In the genomic region with DNA sequence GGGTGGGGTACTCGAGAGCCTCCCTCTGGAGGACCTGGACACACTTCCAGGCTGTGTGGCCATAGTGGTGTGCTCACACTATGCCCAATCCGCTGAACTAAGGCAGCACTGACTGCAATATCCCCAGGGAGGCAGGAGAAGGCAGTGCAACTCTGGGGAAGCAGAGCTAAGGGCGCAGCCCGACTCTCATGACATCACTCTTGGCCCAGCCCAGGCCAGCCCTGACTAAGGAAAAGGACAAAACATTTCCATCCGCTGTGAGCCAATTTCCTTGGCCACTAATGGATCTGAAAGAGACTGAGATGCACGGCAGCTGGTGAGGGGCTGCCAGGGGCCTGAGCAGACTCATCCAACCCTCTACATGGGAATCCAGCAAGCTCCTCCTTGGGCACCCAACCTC, we compare ENCODE assay signal across 8 mouse cellular contexts. TPM values are rescaled to one million over a fixed set of nuclear protein-coding genes. Genes with fewer than 3 reads are reported as not detected.
DNase-seq lines count a peak whose midpoint lies in the region; ATAC-seq and TF ChIP-seq lines count a peak whose summit lies in the region.

No protein-coding gene starts in this region.

- 76% methylated on average over 6 of the region's 6 CpGs for WGBS in kidney, embryonic 14.5 days
- 60% methylated on average over 6 of the region's 6 CpGs for WGBS in heart, embryonic 15.5 days
- WGBS in lung, embryonic 14.5 days = 66% methylated on average over 6 of the region's 6 CpGs
- WGBS in hindbrain, embryonic 14.5 days = 89% methylated on average over 6 of the region's 6 CpGs

- no peaks in the 10 kb centered on the region for H3K27me3 ChIP-seq in kidney, embryonic 14.5 days (ENCODE audit: control insufficient read depth, insufficient read depth, low read length)
- no peaks in the 10 kb centered on the region for H3K27me3 ChIP-seq in heart, embryonic 15.5 days
- no peaks in the 10 kb centered on the region for H3K27me3 ChIP-seq in lung, embryonic 14.5 days (ENCODE audit: insufficient read depth, low read length)
- H3K27me3 ChIP-seq in hindbrain, embryonic 14.5 days (ENCODE audit: control insufficient read depth, insufficient read depth, low read length) = no peaks in the 10 kb centered on the region

- no peak overlapping the region for H3K27ac ChIP-seq in kidney, embryonic 14.5 days (ENCODE audit: low read depth, low read length)
- peak overlapping the region; percentile 50; the same call in 1 of the 2 replicates for H3K27ac ChIP-seq in heart, embryonic 15.5 days
- H3K27ac ChIP-seq in lung, embryonic 14.5 days (ENCODE audit: low read depth) = no peak overlapping the region
- no peak overlapping the region for H3K27ac ChIP-seq in hindbrain, embryonic 14.5 days

- peak; percentile 68 for DNase-seq in kidney, adult 11 months
- peak; percentile 49 for DNase-seq in adrenal gland, postnatal 25 days
- peak; percentile 71 for DNase-seq in lung, embryonic 14.5 days
- DNase-seq in hindbrain, embryonic 14.5 days (ENCODE audit: low spot score) = no peak
- DNase-seq in spleen, adult 12 weeks (ENCODE audit: low spot score) = no peak

- TF ChIP-seq CTCF in lung, embryonic 14.5 days (IDR thresholded peaks at IDR 0.05; ENCODE audit: low read depth) = peak; percentile 46

- H3K4me3 ChIP-seq in kidney, embryonic 14.5 days (ENCODE audit: low read length) = no peak overlapping the region
- H3K4me3 ChIP-seq in heart, embryonic 15.5 days = no peak overlapping the region
- no peak overlapping the region for H3K4me3 ChIP-seq in lung, embryonic 14.5 days (ENCODE audit: low read depth, low read length)
- no peak overlapping the region for H3K4me3 ChIP-seq in hindbrain, embryonic 14.5 days (replicated peaks; ENCODE audit: low read length)

- no peak for ATAC-seq in kidney, embryonic 14.5 days (ENCODE audit: low FRiP score, low TSS enrichment)
- ATAC-seq in heart, embryonic 15.5 days (replicated peaks; ENCODE audit: insufficient number of reproducible peaks, insufficient read depth, low FRiP score, low read depth) = peak; percentile 54; the same call in 1 of the 2 replicates
- ATAC-seq in lung, embryonic 14.5 days (ENCODE audit: insufficient read depth) = peak; percentile 44; the same call in 1 of the 2 replicates
- ATAC-seq in megakaryocyte, adult 5-6 weeks (ENCODE audit: poor library complexity, severe bottlenecking) = no peak
- ATAC-seq in hindbrain, embryonic 14.5 days (ENCODE audit: low FRiP score) = no peak

- H3K4me1 ChIP-seq in kidney, embryonic 14.5 days (ENCODE audit: control insufficient read depth, insufficient read depth, low read length) = 0 out of 2 replicates have a peak, but pooled peaks cover 4% of the 10 kb centered on the region
- peaks cover 49% of the 10 kb centered on the region for H3K4me1 ChIP-seq in heart, embryonic 15.5 days (replicated peaks)
- H3K4me1 ChIP-seq in lung, embryonic 14.5 days (ENCODE audit: insufficient read depth) = peaks cover 6% of the 10 kb centered on the region
- H3K4me1 ChIP-seq in hindbrain, embryonic 14.5 days (replicated peaks; ENCODE audit: control insufficient read depth, insufficient read depth, low read length) = no peaks in the 10 kb centered on the region; the same call in 1 of the 2 replicates

- H3K4me2 ChIP-seq in kidney, embryonic 14.5 days (replicated peaks; ENCODE audit: low read depth, low read length) = no peak overlapping the region
- H3K4me2 ChIP-seq in heart, embryonic 15.5 days = no peak overlapping the region
- H3K4me2 ChIP-seq in lung, embryonic 14.5 days = no peak overlapping the region
- no peak overlapping the region for H3K4me2 ChIP-seq in hindbrain, embryonic 14.5 days (replicated peaks)

- no peaks in the 10 kb centered on the region for H3K9me3 ChIP-seq in kidney, embryonic 14.5 days (ENCODE audit: control insufficient read depth, low read length)
- H3K9me3 ChIP-seq in heart, embryonic 15.5 days (replicated peaks) = no peaks in the 10 kb centered on the region
- no peaks in the 10 kb centered on the region for H3K9me3 ChIP-seq in lung, embryonic 14.5 days (ENCODE audit: low read depth, low read length)
- no peaks in the 10 kb centered on the region for H3K9me3 ChIP-seq in hindbrain, embryonic 14.5 days (ENCODE audit: control insufficient read depth, low read length)

- peaks cover 36% of the 10 kb centered on the region for H3K36me3 ChIP-seq in kidney, embryonic 14.5 days (ENCODE audit: control insufficient read depth, insufficient read depth, low read length)
- peaks cover 46% of the 10 kb centered on the region for H3K36me3 ChIP-seq in heart, embryonic 15.5 days
- peaks cover 55% of the 10 kb centered on the region for H3K36me3 ChIP-seq in lung, embryonic 14.5 days (ENCODE audit: insufficient read depth)
- H3K36me3 ChIP-seq in hindbrain, embryonic 14.5 days (replicated peaks; ENCODE audit: control insufficient read depth, insufficient read depth) = peaks cover 49% of the 10 kb centered on the region

- no peak overlapping the region for H3K9ac ChIP-seq in kidney, embryonic 14.5 days (ENCODE audit: low read depth, low read length)
- no peak overlapping the region for H3K9ac ChIP-seq in heart, embryonic 15.5 days
- no peak overlapping the region for H3K9ac ChIP-seq in lung, embryonic 14.5 days
- no peak overlapping the region for H3K9ac ChIP-seq in hindbrain, embryonic 14.5 days

RNA-seq across cellular contexts. Expression of gene Tmem184b, which starts 25.7 kb away (rescaled TPM):
- 45.8 and 63.1 TPM in 2 replicates for polyA plus RNA-seq in kidney, embryonic 14.5 days (2014; fragmentation: Nextera tagmentation; extraction: Ambion mirVana)
- 47.1 and 54.5 TPM in 2 replicates for total RNA-seq in adrenal gland, postnatal 25 days (2021)
- 58.3 and 83.8 TPM in 2 replicates for polyA plus RNA-seq in heart, embryonic 15.5 days (2015; fragmentation: Nextera tagmentation; extraction: Ambion mirVana)
- 77.3 and 78.3 TPM in 2 replicates for polyA plus RNA-seq in lung, embryonic 14.5 days (2014; fragmentation: Nextera tagmentation; extraction: Ambion mirVana)
- 31.1 and 33.3 TPM in 2 replicates for total RNA-seq in megakaryocyte, adult 5-6 weeks (2015)
- 10.4 and 12.2 TPM in 2 replicates for total RNA-seq in megakaryocyte, adult 5-6 weeks (2017)
- polyA plus RNA-seq in hindbrain, embryonic 14.5 days (2014; fragmentation: Nextera tagmentation; extraction: Ambion mirVana) = 39.9 and 40.0 TPM in 2 replicates

RNA-seq across cellular contexts. Expression of gene Maff, which starts 31.3 kb away (rescaled TPM):
- polyA plus RNA-seq in kidney, embryonic 14.5 days (2014; fragmentation: Nextera tagmentation; extraction: Ambion mirVana) = 3.4 and 3.6 TPM in 2 replicates
- total RNA-seq in adrenal gland, postnatal 25 days (2021) = 2.2 and 3.1 TPM in 2 replicates
- polyA plus RNA-seq in heart, embryonic 15.5 days (2015; fragmentation: Nextera tagmentation; extraction: Ambion mirVana) = 3.5 and 3.8 TPM in 2 replicates
- polyA plus RNA-seq in lung, embryonic 14.5 days (2014; fragmentation: Nextera tagmentation; extraction: Ambion mirVana) = 3.3 and 4.3 TPM in 2 replicates
- 1.7 and 5.4 TPM in 2 replicates for total RNA-seq in megakaryocyte, adult 5-6 weeks (2015)
- total RNA-seq in megakaryocyte, adult 5-6 weeks (2017) = 1.4 and 2.7 TPM in 2 replicates
- polyA plus RNA-seq in hindbrain, embryonic 14.5 days (2014; fragmentation: Nextera tagmentation; extraction: Ambion mirVana) = 1.1 TPM in 2 replicates

RNA-seq across cellular contexts. Expression of gene Pla2g6, which starts 49.5 kb away (rescaled TPM):
- polyA plus RNA-seq in kidney, embryonic 14.5 days (2014; fragmentation: Nextera tagmentation; extraction: Ambion mirVana) = 10.9 and 17.0 TPM in 2 replicates
- 28.4 and 31.9 TPM in 2 replicates for total RNA-seq in adrenal gland, postnatal 25 days (2021)
- 9.9 and 13.5 TPM in 2 replicates for polyA plus RNA-seq in heart, embryonic 15.5 days (2015; fragmentation: Nextera tagmentation; extraction: Ambion mirVana)
- polyA plus RNA-seq in lung, embryonic 14.5 days (2014; fragmentation: Nextera tagmentation; extraction: Ambion mirVana) = 15.2 and 18.4 TPM in 2 replicates
- 1.3 and 2.7 TPM in 2 replicates for total RNA-seq in megakaryocyte, adult 5-6 weeks (2015)
- total RNA-seq in megakaryocyte, adult 5-6 weeks (2017) = 1.4 TPM in 2 replicates
- polyA plus RNA-seq in hindbrain, embryonic 14.5 days (2014; fragmentation: Nextera tagmentation; extraction: Ambion mirVana) = 21.2 and 22.9 TPM in 2 replicates

Comparison
In these comparisons a context has a peak if more than half of its experiments do, and no peak if none do; other contexts are left out.
1. DNase-seq: peak in kidney, adult 11 months (single experiment), adrenal gland, postnatal 25 days (single experiment) and lung, embryonic 14.5 days (single experiment); none in hindbrain, embryonic 14.5 days (single experiment) and spleen, adult 12 weeks (single experiment).
2. ATAC-seq: peak in heart, embryonic 15.5 days (single experiment) and lung, embryonic 14.5 days (single experiment); none in kidney, embryonic 14.5 days (single experiment), megakaryocyte, adult 5-6 weeks (single experiment) and hindbrain, embryonic 14.5 days (single experiment).